Mouse (Mus musculus): ENCODE data around the gene Cuedc1.

The Cuedc1 gene

DNA sequence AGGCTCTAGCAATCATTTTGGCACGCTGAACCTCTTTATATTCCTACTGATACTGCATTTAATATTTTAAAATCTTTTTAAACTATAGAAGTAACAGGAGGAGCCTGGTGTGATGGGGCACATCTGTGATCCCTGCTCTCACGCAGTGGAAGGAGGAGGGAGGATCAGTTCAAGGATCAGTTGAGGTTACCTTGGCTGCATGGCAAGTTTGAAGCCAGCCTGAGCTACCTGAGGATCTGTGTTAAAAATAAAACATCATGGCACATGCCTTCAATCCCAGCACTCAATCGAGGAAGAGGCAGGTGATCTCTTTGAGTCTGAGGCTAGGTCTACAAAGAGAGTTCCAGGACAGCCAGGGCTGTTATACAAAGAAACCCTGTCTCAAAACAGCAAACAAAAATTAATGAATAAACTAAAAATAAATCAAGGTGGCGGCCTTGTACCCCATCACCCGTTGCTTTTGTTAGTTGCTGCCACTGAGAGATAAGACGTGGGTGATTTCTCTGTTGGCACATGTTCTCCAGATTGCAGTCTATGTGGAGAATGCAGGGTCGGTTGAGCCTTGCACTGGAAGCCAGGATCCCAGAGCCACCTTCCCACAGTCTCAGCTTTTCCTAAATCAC lies 50.3 kb downstream of the Cuedc1 start:
- no peak for DNase-seq (ENCODE audit: low spot score)

GRCm38 (mm10) chr11:88148638-88149279 lies 50.9 kb downstream of the Cuedc1 start:
- no peak for DNase-seq (ENCODE audit: low spot score)

DNA sequence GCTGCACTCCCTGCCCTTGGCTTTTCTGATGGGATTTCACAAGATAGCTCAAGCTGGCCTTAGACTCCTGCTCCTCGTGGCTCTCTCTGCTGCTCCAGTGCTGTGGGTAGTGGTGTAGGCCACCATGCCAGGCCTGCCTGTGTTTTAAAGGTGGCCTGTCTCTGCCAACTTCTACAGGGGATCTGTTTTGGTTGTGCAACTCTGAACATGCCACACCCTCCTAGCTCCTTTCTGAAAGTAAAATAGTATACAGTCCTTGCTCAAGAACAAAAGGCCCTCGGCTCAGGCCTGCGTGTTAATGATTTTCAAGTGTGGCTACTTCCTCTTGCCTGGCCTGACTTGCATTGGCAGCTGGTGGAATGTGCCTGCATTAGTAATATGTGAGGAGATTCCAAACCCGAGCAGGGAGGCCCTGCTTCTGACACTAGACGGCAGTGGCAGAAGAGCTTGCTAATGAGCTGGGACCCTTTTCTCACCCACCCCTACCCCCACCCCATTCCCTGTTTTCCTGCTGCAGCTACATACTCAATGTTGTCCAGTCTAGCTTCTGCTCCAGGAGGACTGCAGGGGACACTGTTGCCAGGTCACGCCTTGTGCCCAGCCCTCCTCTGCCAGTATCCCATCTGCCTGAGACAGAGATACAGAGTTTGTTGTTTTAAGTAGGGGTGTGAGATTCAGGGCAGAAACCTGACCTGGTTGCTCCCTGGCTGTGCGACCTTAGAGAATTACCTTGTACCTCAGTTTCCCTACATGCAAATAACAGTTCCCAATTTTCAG lies 53.7 kb downstream of the Cuedc1 start:
- no peak for DNase-seq (ENCODE audit: low spot score)

GRCm38 (mm10) chr11:88153880-88154279 lies 56.0 kb downstream of the Cuedc1 start:
- no peak for DNase-seq (ENCODE audit: low spot score)

GRCm38 (mm10) chr11:88154500-88154899 lies 56.6 kb downstream of the Cuedc1 start:
- DNase-seq (ENCODE audit: low spot score), result no peak

- peak; percentile 90 for DNase-seq (ENCODE audit: low spot score)
Measured at GRCm38 (mm10) chr11:88155451-88155850, 57.6 kb downstream of the Cuedc1 start.

GRCm38 (mm10) chr11:88155998-88156397 lies 58.1 kb downstream of the Cuedc1 start:
- DNase-seq (ENCODE audit: low spot score), result no peak

DNA sequence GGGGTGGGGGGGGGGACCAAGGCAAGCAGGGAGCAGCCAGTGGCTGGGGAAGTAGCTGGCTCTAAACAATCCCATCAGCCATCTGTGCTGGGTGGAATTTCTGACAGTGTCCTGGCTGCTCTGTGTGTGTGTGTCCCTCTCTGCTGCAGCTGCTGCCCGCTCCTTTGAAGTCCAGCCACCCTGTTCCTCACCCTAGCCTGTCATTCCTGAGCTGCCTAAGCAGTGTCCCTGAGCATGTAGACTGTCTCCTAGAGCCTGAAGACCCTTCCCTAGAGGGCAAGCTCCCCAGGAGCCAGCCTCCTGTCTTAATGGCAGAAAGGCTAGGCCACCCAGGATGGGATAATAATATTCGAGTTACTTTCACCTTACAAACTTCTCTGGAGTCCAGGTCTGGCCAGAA lies 58.5 kb downstream of the Cuedc1 start:
- DNase-seq (ENCODE audit: low spot score), result no peak

GRCm38 (mm10) chr11:88158842-88159246 lies 61.0 kb downstream of the Cuedc1 start:
- peak; percentile 32 for DNase-seq (ENCODE audit: low spot score)

GRCm38 (mm10) chr11:88159389-88159788 lies 61.5 kb downstream of the Cuedc1 start:
- DNase-seq (ENCODE audit: low spot score), result no peak

DNA sequence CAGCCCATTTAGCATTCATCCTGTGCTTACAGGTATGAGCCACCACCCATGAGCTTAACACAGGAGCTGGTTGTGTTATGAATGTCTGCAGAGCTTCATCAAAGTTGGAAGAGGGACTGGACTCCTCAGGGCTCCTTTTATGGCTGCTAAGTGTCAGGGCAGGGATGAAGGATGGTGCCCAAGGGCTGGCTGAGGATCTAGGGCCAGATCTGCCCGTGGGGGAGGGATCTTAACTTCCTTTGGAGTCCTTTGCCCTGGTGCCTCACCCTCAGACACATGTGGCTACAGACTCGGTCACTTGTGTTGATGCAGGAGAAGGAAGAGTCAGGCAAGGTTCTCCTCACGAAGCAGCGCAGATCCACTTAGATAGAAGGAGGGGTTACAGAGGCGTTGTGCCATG lies 62.5 kb downstream of the Cuedc1 start:
- DNase-seq (ENCODE audit: low spot score), result no peak

DNA sequence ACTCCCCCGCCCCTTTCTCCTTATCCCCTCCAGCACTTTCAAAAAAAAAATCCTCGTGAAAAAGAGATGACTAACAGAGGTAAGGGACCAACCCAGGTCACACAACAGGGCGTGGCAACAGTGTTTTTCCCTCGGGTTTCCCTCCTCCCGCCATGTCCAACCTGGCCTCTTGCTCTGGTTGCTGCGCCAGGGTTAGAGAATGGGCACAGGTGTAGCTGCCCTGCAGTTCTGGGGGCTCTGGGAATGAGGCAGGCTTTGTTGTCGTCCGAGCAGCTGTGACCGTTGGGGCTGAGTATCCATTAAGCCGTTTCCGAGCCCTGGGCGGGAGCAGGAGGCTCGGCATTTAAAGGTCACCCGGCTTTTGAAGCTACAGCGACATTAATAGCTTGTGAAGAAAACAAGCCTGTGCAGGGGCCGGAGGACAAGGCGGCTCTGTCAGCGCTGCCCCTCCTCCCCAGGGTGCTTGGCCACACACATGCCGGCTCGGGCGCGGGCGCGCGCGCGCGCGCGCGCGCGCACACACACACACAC lies 63.3 kb downstream of the Cuedc1 start:
- DNase-seq (ENCODE audit: low spot score), result peak; percentile 50

GRCm38 (mm10) chr11:88161651-88162362 lies 63.9 kb downstream of the Cuedc1 start:
- peak; percentile 86 for DNase-seq (ENCODE audit: low spot score)

GRCm38 (mm10) chr11:88162740-88163139 lies 64.9 kb downstream of the Cuedc1 start:
- DNase-seq (ENCODE audit: low spot score), result no peak

- DNase-seq (ENCODE audit: low spot score), result no peak
Measured at GRCm38 (mm10) chr11:88164213-88164723, 66.4 kb downstream of the Cuedc1 start.

DNA sequence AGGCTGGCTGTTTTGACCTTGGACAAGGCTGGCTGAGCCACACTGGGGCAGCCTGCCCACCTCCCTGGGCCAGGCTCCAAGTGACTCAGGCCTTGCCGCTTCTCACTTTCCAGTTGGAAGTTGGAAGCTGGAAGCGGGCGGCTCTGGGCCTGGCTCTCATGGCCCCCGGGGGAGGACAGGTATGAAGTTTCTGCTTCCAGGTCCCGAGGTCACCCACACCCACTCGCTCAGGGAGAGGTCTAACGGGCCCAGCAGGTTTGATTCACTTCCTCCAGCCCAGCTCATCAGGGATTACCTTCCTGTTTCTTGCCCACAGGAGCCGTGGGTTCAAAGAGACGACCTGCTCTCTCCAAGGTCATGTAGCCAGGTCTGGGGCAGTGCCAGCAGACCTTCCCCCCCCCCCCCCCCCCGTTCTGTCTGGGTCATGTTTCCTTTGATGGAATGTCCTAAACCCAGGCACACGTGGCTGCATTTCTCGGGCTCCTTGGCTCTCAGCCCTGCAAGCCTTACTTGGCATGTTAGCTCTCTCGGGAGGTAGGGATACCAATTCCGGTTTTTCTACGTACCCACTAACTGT lies 67.0 kb downstream of the Cuedc1 start:
- DNase-seq (ENCODE audit: low spot score), result peak; percentile 85

DNA sequence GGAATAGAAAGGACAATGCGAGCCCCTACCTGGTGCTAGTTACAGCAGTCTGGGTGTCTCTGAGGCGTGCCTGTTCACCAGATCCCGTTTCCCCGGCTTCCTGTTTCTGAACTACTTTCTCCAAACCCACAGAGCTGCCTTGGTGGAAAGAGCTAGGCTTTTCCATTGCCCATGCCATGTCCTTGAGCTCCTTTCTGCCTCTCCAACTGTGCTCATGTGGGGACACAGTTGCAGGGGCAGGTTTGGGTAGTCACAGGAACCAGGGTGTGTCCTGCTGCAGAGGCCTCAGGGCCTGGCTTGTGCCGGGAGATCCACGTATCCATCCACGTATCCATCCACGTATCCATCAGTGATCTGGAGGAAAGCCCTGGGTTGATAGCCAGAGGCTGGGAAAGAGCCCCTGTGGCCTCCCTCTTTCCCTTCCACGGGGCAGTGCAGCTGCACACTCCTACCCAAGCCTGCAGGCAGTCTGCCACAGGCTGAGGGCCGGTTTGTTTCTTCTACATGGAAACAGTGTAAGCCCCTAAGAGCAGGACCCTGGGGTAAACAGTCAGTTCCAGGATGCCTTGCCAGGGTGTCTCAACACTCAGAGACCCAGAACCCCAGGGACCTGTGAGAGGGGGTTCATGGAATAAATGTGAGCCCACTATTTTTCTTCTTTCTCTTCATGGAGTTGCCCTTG lies 68.0 kb downstream of the Cuedc1 start:
- no peak for DNase-seq (ENCODE audit: low spot score)

- DNase-seq (ENCODE audit: low spot score), result no peak
Measured at GRCm38 (mm10) chr11:88166471-88166870, 68.6 kb downstream of the Cuedc1 start.

GRCm38 (mm10) chr11:88168611-88169010 lies 70.8 kb downstream of the Cuedc1 start:
- no peak for DNase-seq (ENCODE audit: low spot score)

- DNase-seq (ENCODE audit: low spot score), result no peak
Measured at GRCm38 (mm10) chr11:88169531-88170040, 71.7 kb downstream of the Cuedc1 start.

GRCm38 (mm10) chr11:88170606-88171005 lies 72.7 kb downstream of the Cuedc1 start:
- DNase-seq (ENCODE audit: low spot score), result no peak

All from ovary, adult 18-20 months (tissue).